Mouse (Mus musculus): ENCODE data around the gene Cbfa2t2. TPM values are rescaled to one million over a fixed set of nuclear protein-coding genes. Genes with fewer than 3 reads are reported as not detected.

Cbfa2t2 gene
- polyA plus RNA-seq, 1 experiment: 11.7 TPM

DNA sequence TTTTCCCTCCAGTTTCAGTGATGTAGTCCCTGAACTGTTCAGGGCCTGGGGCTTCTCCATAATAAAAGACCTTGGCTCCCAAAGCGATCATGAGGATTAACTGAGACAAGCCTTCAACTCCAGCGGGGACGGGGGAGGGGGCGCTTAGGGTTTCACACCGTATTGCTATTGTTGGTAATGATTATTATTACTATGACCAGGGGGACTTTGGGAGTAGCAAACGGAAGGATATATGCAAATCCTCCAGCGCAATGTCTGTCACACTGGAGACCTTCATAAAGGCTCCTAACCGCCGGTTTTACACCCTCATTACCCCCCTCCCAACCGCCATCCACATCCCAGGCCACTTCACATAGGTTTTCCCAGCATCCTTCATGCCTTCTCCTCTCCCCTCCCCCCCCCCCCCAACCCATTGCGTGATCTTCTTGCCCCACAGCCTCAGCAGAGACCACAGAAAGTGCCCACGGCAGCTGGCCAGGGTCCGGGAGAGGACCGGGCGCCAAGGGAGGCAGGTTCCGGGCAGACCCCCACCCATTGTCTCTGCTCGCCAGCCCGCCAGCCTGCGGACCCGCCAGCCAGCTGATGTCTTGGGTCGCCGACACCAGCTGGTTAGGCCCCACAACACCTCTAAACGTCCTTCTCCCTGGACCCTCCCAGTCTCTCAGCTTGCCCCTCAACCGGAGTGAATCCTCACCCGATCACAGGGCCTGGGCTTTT, 9.9 kb upstream of the Cbfa2t2 start:
- H3K27ac ChIP-seq (ENCODE audit: insufficient read depth, low read depth, low read length): no peak overlapping the region
- H3K36me3 ChIP-seq (ENCODE audit: control insufficient read depth, insufficient read depth, low read length): no peaks in the 10 kb centered on the region
- WGBS: 17% methylated on average over 25 of the region's 25 CpGs
- no peak for DNase-seq
- no peaks in the 10 kb centered on the region for H3K27me3 ChIP-seq (replicated peaks; ENCODE audit: control insufficient read depth, insufficient read depth, low read length)
- H3K4me1 ChIP-seq (ENCODE audit: control insufficient read depth, insufficient read depth, low read length): 0 out of 2 replicates have a peak, but pooled peaks cover 4% of the 10 kb centered on the region
- peak overlapping the region; percentile 45 for H3K4me3 ChIP-seq (ENCODE audit: insufficient read depth, low read depth, low read length)
- TF ChIP-seq POLR2A (IDR thresholded peaks at IDR 0.05; ENCODE audit: low read depth, low read length): no peak
- no peak for TF ChIP-seq CTCF (conservative IDR thresholded peaks at IDR 0.05; ENCODE audit: insufficient read depth, insufficient read length, low read depth, low read length)

DNA sequence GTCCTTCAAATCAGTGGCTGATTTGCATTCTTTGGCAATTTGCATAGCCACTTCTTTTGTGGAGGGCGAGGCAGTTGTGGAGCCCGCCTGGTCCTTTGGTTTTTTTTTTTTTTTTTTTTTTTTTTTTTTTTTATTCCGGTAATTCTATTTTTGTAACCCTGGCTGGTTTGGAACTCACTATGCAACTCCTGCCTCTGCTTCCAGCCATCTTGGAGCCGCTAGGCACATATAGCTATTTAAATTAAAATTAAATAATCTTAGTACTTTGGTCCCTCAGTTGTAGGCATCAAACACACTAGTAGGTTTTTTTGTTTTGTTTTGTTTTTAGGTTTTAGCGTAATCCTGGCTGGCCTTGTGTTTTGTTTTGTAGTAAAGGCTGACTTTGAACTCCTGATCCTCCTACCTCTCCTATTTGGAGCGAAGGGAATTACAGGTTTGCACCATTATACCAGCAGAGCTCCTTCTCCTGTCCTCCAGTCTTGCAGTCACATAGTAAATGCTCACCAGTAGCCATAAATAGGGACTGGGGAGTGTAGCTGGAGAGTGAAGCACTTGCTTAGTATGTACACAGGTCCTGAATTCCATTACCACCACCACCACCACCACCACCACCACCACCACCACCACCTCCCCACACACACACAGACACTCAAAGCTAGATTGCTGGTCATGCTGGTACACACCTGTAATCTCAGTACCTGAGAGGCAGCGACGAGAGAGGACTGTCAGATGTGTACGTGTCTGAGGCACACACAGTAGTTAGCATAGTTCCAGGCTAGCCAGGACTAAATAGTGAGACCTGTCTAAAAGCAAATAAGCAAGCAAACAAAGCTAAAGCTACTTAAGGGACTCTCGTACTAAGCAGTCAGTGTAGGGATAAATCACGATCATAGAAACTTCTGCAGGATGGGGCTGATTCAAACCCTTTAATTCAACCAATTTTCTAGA, 9.1 kb upstream of the Cbfa2t2 start:
- Histone ChIP-seq H3K36me3 (ENCODE audit: control insufficient read depth, insufficient read depth, low read length) (no peaks in the 10 kb centered on the region), H3K4me1 (ENCODE audit: control insufficient read depth, insufficient read depth, low read length) (0 out of 2 replicates have a peak, but pooled peaks cover 4% of the 10 kb centered on the region), H3K27me3 (replicated peaks; ENCODE audit: control insufficient read depth, insufficient read depth, low read length) (no peaks in the 10 kb centered on the region), H3K27ac (ENCODE audit: insufficient read depth, low read depth, low read length) (peak overlapping the region; percentile 82), H3K4me3 (ENCODE audit: insufficient read depth, low read depth, low read length) (peak overlapping the region; percentile 45)
- no peak for DNase-seq
- 60% methylated on average over 11 of the region's 11 CpGs for WGBS
- TF ChIP-seq POLR2A (IDR thresholded peaks at IDR 0.05; ENCODE audit: low read depth, low read length): no peak
- TF ChIP-seq CTCF (conservative IDR thresholded peaks at IDR 0.05; ENCODE audit: insufficient read depth, insufficient read length, low read depth, low read length): no peak

DNA sequence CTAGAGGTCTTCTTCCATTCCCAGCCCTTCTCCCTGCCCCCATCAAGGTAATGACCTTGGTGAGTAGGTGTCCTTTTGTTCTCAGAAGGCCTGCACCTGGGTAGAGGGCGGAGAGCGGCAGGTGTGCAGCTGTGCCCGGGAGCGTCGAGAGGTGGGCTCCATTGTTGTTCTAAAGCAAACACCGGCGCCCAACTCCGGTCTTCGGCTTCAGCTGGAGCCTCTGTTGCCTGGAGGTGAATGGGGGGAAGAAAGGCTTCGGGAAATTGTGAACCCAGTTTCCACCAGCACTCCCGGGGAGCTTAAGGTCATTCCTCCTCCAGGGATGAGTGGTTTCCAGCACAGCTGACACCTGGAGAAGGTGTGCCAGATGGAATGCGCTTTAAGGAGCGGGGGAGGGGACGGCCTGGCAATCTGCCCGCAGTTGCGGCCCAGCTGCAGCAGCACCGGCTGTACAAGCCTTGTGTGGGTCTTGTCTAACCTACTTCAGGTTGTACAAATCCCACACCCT, 8.4 kb upstream of the Cbfa2t2 start:
- WGBS: 18% methylated on average over 17 of the region's 17 CpGs
- Histone ChIP-seq H3K4me1 (ENCODE audit: control insufficient read depth, insufficient read depth, low read length) (peaks cover 7% of the 10 kb centered on the region; the same call in 1 of the 2 replicates), H3K27me3 (replicated peaks; ENCODE audit: control insufficient read depth, insufficient read depth, low read length) (no peaks in the 10 kb centered on the region), H3K36me3 (ENCODE audit: control insufficient read depth, insufficient read depth, low read length) (no peaks in the 10 kb centered on the region), H3K27ac (ENCODE audit: insufficient read depth, low read depth, low read length) (peak overlapping the region; percentile 82), H3K4me3 (ENCODE audit: insufficient read depth, low read depth, low read length) (peak overlapping the region; percentile 12)
- peak; percentile 83 for DNase-seq
- TF ChIP-seq CTCF (conservative IDR thresholded peaks at IDR 0.05; ENCODE audit: insufficient read depth, insufficient read length, low read depth, low read length): no peak
- TF ChIP-seq POLR2A (IDR thresholded peaks at IDR 0.05; ENCODE audit: low read depth, low read length): no peak

DNA sequence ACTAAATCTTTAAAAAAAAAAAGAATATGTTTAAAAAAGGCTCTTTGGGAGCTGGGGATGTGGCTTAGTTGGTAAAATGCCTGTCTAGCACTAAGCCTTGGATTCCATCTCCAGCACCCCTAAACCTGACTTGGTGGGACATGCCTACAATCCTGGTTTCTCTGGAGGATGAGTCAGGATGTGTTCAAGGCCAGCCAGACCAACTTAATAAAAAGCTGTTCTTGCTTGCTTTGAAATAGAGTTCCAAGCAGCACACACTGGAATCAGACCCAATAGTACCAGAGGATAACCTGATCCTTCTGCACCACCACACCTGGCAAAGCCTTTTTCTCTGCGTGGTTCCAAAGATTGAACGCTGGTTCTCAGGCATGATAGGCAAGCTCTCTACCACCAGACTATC, 5.7 kb upstream of the Cbfa2t2 start:
- no peak for TF ChIP-seq POLR2A (IDR thresholded peaks at IDR 0.05; ENCODE audit: low read depth, low read length)
- TF ChIP-seq CTCF (conservative IDR thresholded peaks at IDR 0.05; ENCODE audit: insufficient read depth, insufficient read length, low read depth, low read length): no peak
- Histone ChIP-seq H3K36me3 (ENCODE audit: control insufficient read depth, insufficient read depth, low read length) (no peaks in the 10 kb centered on the region), H3K27ac (ENCODE audit: insufficient read depth, low read depth, low read length) (no peak overlapping the region), H3K4me1 (ENCODE audit: control insufficient read depth, insufficient read depth, low read length) (peaks cover 13% of the 10 kb centered on the region; the same call in 1 of the 2 replicates), H3K27me3 (replicated peaks; ENCODE audit: control insufficient read depth, insufficient read depth, low read length) (no peaks in the 10 kb centered on the region), H3K4me3 (ENCODE audit: insufficient read depth, low read depth, low read length) (no peak overlapping the region)
- WGBS: 98% methylated on average over 2 of the region's 2 CpGs
- DNase-seq: no peak

DNA sequence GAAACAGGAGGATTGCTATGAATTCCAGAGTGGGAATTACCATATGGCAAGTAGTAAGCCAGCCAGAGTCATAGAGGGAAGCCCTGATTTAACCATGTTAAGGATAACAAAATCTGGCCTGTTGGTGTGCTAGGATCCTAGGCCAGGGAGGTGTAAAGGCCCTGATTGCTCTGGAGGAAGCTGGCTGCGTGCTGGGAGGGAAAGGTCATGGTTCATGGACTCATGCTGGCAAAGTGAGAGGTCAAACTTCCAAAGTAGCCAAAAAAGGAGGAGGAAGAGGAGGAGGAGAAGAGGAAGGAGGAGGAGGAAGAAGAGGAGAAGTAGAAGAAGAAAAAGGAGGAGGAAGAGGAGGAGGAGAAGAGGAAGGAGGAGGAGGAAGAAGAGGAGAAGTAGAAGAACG, 3.6 kb upstream of the Cbfa2t2 start:
- no peak for TF ChIP-seq CTCF (conservative IDR thresholded peaks at IDR 0.05; ENCODE audit: insufficient read depth, insufficient read length, low read depth, low read length)
- no peaks in the 10 kb centered on the region for H3K36me3 ChIP-seq (ENCODE audit: control insufficient read depth, insufficient read depth, low read length)
- H3K4me3 ChIP-seq (ENCODE audit: insufficient read depth, low read depth, low read length): no peak overlapping the region
- H3K4me1 ChIP-seq (ENCODE audit: control insufficient read depth, insufficient read depth, low read length): peaks cover 15% of the 10 kb centered on the region; the same call in 1 of the 2 replicates
- peak overlapping the region; percentile 17; the same call in 1 of the 2 replicates for H3K27ac ChIP-seq (ENCODE audit: insufficient read depth, low read depth, low read length)
- peak; percentile 57 for DNase-seq
- no peaks in the 10 kb centered on the region for H3K27me3 ChIP-seq (replicated peaks; ENCODE audit: control insufficient read depth, insufficient read depth, low read length)
- 51% methylated on average over 2 of the region's 2 CpGs for WGBS

DNA sequence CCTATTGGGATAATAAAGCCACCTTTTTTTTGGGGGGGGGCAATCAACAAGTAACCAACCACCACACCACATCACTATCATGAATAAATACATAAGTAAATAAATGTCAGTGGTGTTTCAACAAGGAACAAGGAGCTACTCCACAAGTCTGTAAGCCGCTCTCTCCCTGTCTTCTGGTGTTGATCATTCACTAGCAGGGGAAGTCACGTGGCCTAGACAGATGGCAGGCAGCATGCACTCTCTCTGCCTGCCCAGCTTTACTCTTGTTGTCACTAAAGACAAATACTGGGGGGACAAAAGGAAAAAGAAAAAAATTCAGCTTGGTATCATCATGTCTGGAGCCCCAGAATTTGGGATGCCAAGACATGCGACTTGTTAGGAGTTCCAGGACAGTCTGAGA, 2.9 kb upstream of the Cbfa2t2 start:
- H3K36me3 ChIP-seq (ENCODE audit: control insufficient read depth, insufficient read depth, low read length): no peaks in the 10 kb centered on the region
- 55% methylated on average over 3 of the region's 3 CpGs for WGBS

More for the DNA sequence above, 2.9 kb upstream of the Cbfa2t2 start:
- Histone ChIP-seq H3K4me1 (ENCODE audit: control insufficient read depth, insufficient read depth, low read length) (peaks cover 18% of the 10 kb centered on the region; the same call in 1 of the 2 replicates), H3K27me3 (replicated peaks; ENCODE audit: control insufficient read depth, insufficient read depth, low read length) (no peaks in the 10 kb centered on the region), H3K4me3 (ENCODE audit: insufficient read depth, low read depth, low read length) (no peak overlapping the region), H3K27ac (ENCODE audit: insufficient read depth, low read depth, low read length) (peak overlapping the region; percentile 17; the same call in 1 of the 2 replicates)
- TF ChIP-seq POLR2A (IDR thresholded peaks at IDR 0.05; ENCODE audit: low read depth, low read length) (no peak), CTCF (conservative IDR thresholded peaks at IDR 0.05; ENCODE audit: insufficient read depth, insufficient read length, low read depth, low read length) (no peak)
- peak; percentile 86 for DNase-seq
